Mouse (Mus musculus): ENCODE results near the gene Cmtm6. TPM values are rescaled to one million over a fixed set of nuclear protein-coding genes. Genes with fewer than 3 reads are reported as not detected.

Gene Cmtm6
- total and polyA plus RNA-seq, 2 experiments, result 58.8 to 69.0 TPM

DNA sequence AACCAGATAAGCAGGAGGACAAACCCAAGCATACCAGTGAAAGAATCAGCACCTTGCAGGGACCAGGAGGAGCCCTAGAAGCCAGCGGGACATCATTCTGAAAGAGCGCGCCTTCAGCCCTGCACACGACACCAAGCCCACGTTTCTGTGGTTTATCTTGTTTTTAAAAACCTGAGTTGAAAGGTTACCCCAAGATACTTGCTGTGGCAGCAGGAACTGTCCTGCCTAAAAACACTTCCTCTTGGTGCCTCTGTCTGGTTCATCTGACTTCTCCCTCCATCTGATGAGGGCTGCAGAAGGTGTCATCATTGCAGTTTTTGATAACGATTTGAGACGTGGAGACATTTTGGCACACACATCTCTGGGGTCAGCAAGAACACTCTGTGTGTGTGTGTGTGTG, 56.8 kb downstream of the Cmtm6 start:
- WGBS, result 82% methylated on average over 7 of the region's 7 CpGs
- H3K4me3 ChIP-seq (ENCODE audit: insufficient read depth, low read depth, low read length), result no peak overlapping the region
- no peak for TF ChIP-seq CTCF (IDR thresholded peaks at IDR 0.05; ENCODE audit: low read depth, low read length)
- TF ChIP-seq POLR2A (IDR thresholded peaks at IDR 0.05; ENCODE audit: extremely low read depth, insufficient read depth, low read length), result no peak
- H3K27me3 ChIP-seq (ENCODE audit: control insufficient read depth, insufficient read depth, low read length), result no peaks in the 10 kb centered on the region
- peaks cover 7% of the 10 kb centered on the region; the same call in 1 of the 2 replicates for H3K36me3 ChIP-seq (ENCODE audit: control insufficient read depth, insufficient read depth, low read length)
- no peaks in the 10 kb centered on the region for H3K4me1 ChIP-seq (ENCODE audit: control insufficient read depth, insufficient read depth, low read length)
- DNase-seq (ENCODE audit: extremely low read depth, low read depth, low spot score), result no peak
- H3K9ac ChIP-seq (ENCODE audit: low read depth, low read length), result no peak overlapping the region
- no peak overlapping the region; the same call in 1 of the 2 replicates for H3K27ac ChIP-seq (replicated peaks; ENCODE audit: insufficient read depth, low read depth, low read length)
- no peaks in the 10 kb centered on the region for H3K79me2 ChIP-seq (ENCODE audit: control insufficient read depth, insufficient read depth, low read length)

DNA sequence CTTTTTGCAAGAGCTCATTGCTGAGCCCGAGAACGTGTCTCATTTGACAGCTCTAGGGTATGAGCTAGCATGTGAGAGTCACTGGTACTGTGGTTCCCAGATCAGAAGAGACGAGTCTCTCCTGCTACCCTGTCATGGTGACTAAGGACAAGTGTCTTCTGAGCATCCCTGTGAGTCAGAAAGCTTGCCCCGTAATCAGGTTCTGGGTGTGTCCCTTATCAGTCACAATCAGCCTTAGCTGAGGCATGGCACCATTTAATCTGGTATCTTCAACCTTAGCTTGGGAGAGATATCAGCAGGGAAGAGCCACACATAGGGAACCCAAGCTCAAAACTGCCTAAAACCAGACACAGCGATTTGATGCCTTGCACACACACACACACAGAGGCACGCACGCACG, 57.8 kb downstream of the Cmtm6 start:
- 95% methylated on average over 8 of the region's 8 CpGs for WGBS
- Histone ChIP-seq H3K36me3 (ENCODE audit: control insufficient read depth, insufficient read depth, low read length) (peaks cover 7% of the 10 kb centered on the region; the same call in 1 of the 2 replicates), H3K79me2 (ENCODE audit: control insufficient read depth, insufficient read depth, low read length) (no peaks in the 10 kb centered on the region), H3K27me3 (ENCODE audit: control insufficient read depth, insufficient read depth, low read length) (no peaks in the 10 kb centered on the region), H3K9ac (ENCODE audit: low read depth, low read length) (no peak overlapping the region), H3K4me3 (ENCODE audit: insufficient read depth, low read depth, low read length) (no peak overlapping the region), H3K4me1 (ENCODE audit: control insufficient read depth, insufficient read depth, low read length) (no peaks in the 10 kb centered on the region), H3K27ac (replicated peaks; ENCODE audit: insufficient read depth, low read depth, low read length) (no peak overlapping the region)
- TF ChIP-seq POLR2A (IDR thresholded peaks at IDR 0.05; ENCODE audit: extremely low read depth, insufficient read depth, low read length) (no peak), CTCF (IDR thresholded peaks at IDR 0.05; ENCODE audit: low read depth, low read length) (no peak)
- DNase-seq (ENCODE audit: extremely low read depth, low read depth, low spot score), result no peak

DNA sequence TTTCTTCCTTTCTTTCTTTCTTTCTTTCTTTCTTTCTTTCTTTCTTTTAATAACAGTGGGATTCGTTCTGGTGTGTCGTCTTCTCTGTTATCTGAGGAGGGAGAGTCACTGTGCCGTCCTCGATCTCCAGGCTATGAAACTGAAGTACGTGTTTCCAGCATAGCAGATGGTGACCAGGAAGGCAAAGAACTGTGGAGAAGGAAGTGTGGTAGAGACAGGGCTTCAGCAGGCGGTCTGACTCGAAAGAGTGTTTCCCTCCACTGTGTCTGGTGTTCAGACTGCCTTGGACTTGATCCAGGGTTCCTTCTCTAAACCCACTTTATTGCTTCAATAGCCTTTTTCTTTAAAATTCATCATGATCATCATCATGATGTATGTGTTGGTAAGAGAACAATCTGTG, 58.6 kb downstream of the Cmtm6 start:
- Histone ChIP-seq H3K79me2 (ENCODE audit: control insufficient read depth, insufficient read depth, low read length) (no peaks in the 10 kb centered on the region), H3K36me3 (ENCODE audit: control insufficient read depth, insufficient read depth, low read length) (peaks cover 7% of the 10 kb centered on the region; the same call in 1 of the 2 replicates), H3K4me1 (ENCODE audit: control insufficient read depth, insufficient read depth, low read length) (no peaks in the 10 kb centered on the region), H3K9ac (ENCODE audit: low read depth, low read length) (no peak overlapping the region), H3K27ac (replicated peaks; ENCODE audit: insufficient read depth, low read depth, low read length) (no peak overlapping the region), H3K4me3 (ENCODE audit: insufficient read depth, low read depth, low read length) (no peak overlapping the region), H3K27me3 (ENCODE audit: control insufficient read depth, insufficient read depth, low read length) (no peaks in the 10 kb centered on the region)
- WGBS, result 88% methylated on average over 7 of the region's 7 CpGs
- no peak for TF ChIP-seq CTCF (IDR thresholded peaks at IDR 0.05; ENCODE audit: low read depth, low read length)
- TF ChIP-seq POLR2A (IDR thresholded peaks at IDR 0.05; ENCODE audit: extremely low read depth, insufficient read depth, low read length), result no peak
- DNase-seq (ENCODE audit: extremely low read depth, low read depth, low spot score), result no peak

DNA sequence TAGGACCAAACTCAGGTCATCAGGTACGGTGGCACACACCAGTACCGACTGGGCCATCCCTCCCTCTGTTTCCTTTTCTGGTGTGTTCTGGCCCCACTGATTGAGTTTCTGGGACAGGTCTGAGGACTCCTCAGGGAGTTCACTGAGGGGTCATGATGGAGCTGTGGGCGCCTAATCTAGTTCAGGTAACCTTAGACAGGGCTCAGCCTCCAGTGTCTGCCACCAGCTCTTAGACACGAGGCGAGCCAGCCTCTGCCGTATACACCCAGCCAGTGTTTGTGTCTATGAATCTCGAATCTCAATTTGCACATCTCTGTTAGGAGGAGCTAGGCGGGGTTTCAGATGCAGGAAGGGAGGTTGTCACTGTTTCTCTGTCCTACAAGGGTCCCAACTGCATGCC, 59.1 kb downstream of the Cmtm6 start:
- H3K4me1 ChIP-seq (ENCODE audit: control insufficient read depth, insufficient read depth, low read length), result no peaks in the 10 kb centered on the region
- peaks cover 9% of the 10 kb centered on the region for H3K36me3 ChIP-seq (ENCODE audit: control insufficient read depth, insufficient read depth, low read length)
- no peak for TF ChIP-seq POLR2A (IDR thresholded peaks at IDR 0.05; ENCODE audit: extremely low read depth, insufficient read depth, low read length)
- TF ChIP-seq CTCF (IDR thresholded peaks at IDR 0.05; ENCODE audit: low read depth, low read length), result no peak
- no peak overlapping the region for H3K4me3 ChIP-seq (ENCODE audit: insufficient read depth, low read depth, low read length)
- 86% methylated on average over 8 of the region's 8 CpGs for WGBS
- no peak for DNase-seq (ENCODE audit: extremely low read depth, low read depth, low spot score)
- H3K9ac ChIP-seq (ENCODE audit: low read depth, low read length), result no peak overlapping the region
- H3K27ac ChIP-seq (replicated peaks; ENCODE audit: insufficient read depth, low read depth, low read length), result no peak overlapping the region
- H3K79me2 ChIP-seq (ENCODE audit: control insufficient read depth, insufficient read depth, low read length), result no peaks in the 10 kb centered on the region
- no peaks in the 10 kb centered on the region for H3K27me3 ChIP-seq (ENCODE audit: control insufficient read depth, insufficient read depth, low read length)

DNA sequence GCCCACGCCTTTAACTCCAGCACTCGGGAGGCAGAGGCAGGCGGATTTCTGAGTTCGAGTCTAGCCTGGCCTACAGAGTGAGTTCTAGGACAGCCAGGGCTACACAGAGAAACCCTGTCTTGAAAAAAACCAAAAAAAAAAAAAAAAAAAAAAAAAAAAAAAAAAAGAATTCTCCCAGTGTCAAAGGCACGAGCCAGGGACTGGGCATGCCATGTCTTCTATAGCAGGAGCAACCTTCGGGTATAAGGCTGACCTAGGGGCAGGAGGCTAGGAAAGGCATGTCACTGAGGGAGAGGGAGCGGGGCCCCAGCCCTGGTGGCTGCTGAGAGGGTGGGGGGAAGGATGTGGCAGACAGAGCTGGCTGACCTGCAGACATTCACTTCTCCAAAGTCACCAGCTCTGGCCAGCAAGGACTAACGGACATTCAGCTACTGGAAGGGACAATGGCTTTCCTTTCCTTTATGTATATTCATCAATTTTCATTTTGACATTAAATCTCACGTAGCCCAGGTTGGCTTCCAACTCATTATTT, 62.9 kb downstream of the Cmtm6 start:
- Histone ChIP-seq H3K27me3 (ENCODE audit: control insufficient read depth, insufficient read depth, low read length) (no peaks in the 10 kb centered on the region), H3K4me3 (ENCODE audit: insufficient read depth, low read depth, low read length) (no peak overlapping the region), H3K27ac (replicated peaks; ENCODE audit: insufficient read depth, low read depth, low read length) (no peak overlapping the region), H3K36me3 (ENCODE audit: control insufficient read depth, insufficient read depth, low read length) (peaks cover 13% of the 10 kb centered on the region), H3K79me2 (ENCODE audit: control insufficient read depth, insufficient read depth, low read length) (no peaks in the 10 kb centered on the region), H3K9ac (ENCODE audit: low read depth, low read length) (no peak overlapping the region), H3K4me1 (ENCODE audit: control insufficient read depth, insufficient read depth, low read length) (no peaks in the 10 kb centered on the region)
- WGBS, result 92% methylated on average over 9 of the region's 9 CpGs
- TF ChIP-seq CTCF (IDR thresholded peaks at IDR 0.05; ENCODE audit: low read depth, low read length) (no peak), POLR2A (IDR thresholded peaks at IDR 0.05; ENCODE audit: extremely low read depth, insufficient read depth, low read length) (no peak)
- no peak for DNase-seq (ENCODE audit: extremely low read depth, low read depth, low spot score)

DNA sequence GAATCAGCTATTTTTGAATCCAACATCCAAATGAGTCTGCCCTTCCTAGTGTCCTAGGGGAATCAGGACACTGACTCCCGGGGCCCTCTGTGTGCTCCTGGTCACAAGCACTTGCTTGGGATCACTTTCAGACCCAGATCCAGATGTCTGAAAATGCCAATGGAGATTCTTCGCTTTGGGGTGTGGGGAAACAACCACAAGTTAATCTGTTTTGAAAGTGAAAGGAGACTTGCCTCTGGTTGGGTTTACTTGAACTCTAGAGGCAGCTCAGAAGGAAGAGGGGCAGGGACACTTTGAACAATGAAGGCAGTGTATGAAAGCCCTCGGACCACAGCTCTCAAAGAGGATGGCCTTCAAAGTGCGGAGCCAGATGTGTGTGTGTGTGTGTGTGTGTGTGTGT, 63.6 kb downstream of the Cmtm6 start:
- no peak for DNase-seq (ENCODE audit: extremely low read depth, low read depth, low spot score)
- no peaks in the 10 kb centered on the region; the same call in 1 of the 2 replicates for H3K79me2 ChIP-seq (ENCODE audit: control insufficient read depth, insufficient read depth, low read length)
- peaks cover 13% of the 10 kb centered on the region for H3K36me3 ChIP-seq (ENCODE audit: control insufficient read depth, insufficient read depth, low read length)
- WGBS, result 82% methylated on average over 4 of the region's 4 CpGs
- no peak for TF ChIP-seq CTCF (IDR thresholded peaks at IDR 0.05; ENCODE audit: low read depth, low read length)
- TF ChIP-seq POLR2A (IDR thresholded peaks at IDR 0.05; ENCODE audit: extremely low read depth, insufficient read depth, low read length), result no peak
- H3K4me1 ChIP-seq (ENCODE audit: control insufficient read depth, insufficient read depth, low read length), result no peaks in the 10 kb centered on the region
- H3K9ac ChIP-seq (ENCODE audit: low read depth, low read length), result no peak overlapping the region
- H3K27ac ChIP-seq (replicated peaks; ENCODE audit: insufficient read depth, low read depth, low read length), result no peak overlapping the region
- no peaks in the 10 kb centered on the region for H3K27me3 ChIP-seq (ENCODE audit: control insufficient read depth, insufficient read depth, low read length)
- H3K4me3 ChIP-seq (ENCODE audit: insufficient read depth, low read depth, low read length), result no peak overlapping the region

Data from liver, adult 2 months (tissue).